Mouse (Mus musculus): Measurements from ENCODE around the gene Tmem205.

The Tmem205 gene

GRCm38 (mm10) chr9:21917493-21918034 lies 9.8 kb downstream of the Tmem205 start:
- peak in 1 of 2 experiments; percentile 81 for DNase-seq (ENCODE audit: inconsistent age in 2 of 2, low spot score in 1 of 2)

- DNase-seq (ENCODE audit: inconsistent age in 2 of 2, low spot score in 1 of 2), result peak in 1 of 2 experiments; percentile 40
Observed at GRCm38 (mm10) chr9:21916851-21917492, 10.4 kb downstream of the Tmem205 start.

- no peak for DNase-seq (ENCODE audit: inconsistent age in 2 of 2, low spot score in 1 of 2)
Observed at GRCm38 (mm10) chr9:21909474-21910223, 17.7 kb downstream of the Tmem205 start.

GRCm38 (mm10) chr9:21908216-21908615 lies 19.1 kb downstream of the Tmem205 start:
- no peak for DNase-seq (ENCODE audit: inconsistent age in 2 of 2, low spot score in 1 of 2)

- DNase-seq (ENCODE audit: inconsistent age in 2 of 2, low spot score in 1 of 2), result no peak
Observed at GRCm38 (mm10) chr9:21904031-21904430, 23.3 kb downstream of the Tmem205 start.

- peak; percentile 58 to 87 for DNase-seq (ENCODE audit: inconsistent age in 2 of 2, low spot score in 1 of 2)
Observed at GRCm38 (mm10) chr9:21901223-21901820, 26.0 kb downstream of the Tmem205 start.

- DNase-seq (ENCODE audit: inconsistent age in 2 of 2, low spot score in 1 of 2), result no peak
Observed at GRCm38 (mm10) chr9:21889229-21889628, 38.1 kb downstream of the Tmem205 start.

GRCm38 (mm10) chr9:21876601-21877000 lies 50.8 kb downstream of the Tmem205 start:
- DNase-seq (ENCODE audit: inconsistent age in 2 of 2, low spot score in 1 of 2), result no peak

- DNase-seq (ENCODE audit: inconsistent age in 2 of 2, low spot score in 1 of 2), result peak in 1 of 2 experiments; percentile 46
Observed at GRCm38 (mm10) chr9:21872204-21872603, 55.2 kb downstream of the Tmem205 start.
